Mouse (Mus musculus) MEL (cell line): ENCODE data around the gene Tex26.

ENCODE experiments used
- CTCF ChIP-seq, 3 experiments: IDR thresholded peaks in 2 of 3; conservative IDR thresholded peaks in 1 of 3; 2 replicates each; pipeline ENCODE4 v1.5.1; 2011 to 2012; ENCODE audit warnings: low read length in 3 of 3, low read depth in 2 of 3, mild to moderate bottlenecking in 2 of 3, improper control_type of control experiment in 1 of 3, inconsistent platforms in 1 of 3, mixed read lengths in 1 of 3, moderate library complexity in 1 of 3; ENCODE audit not compliant: control insufficient read depth in 1 of 3, insufficient read depth in 1 of 3, poor library complexity in 1 of 3, severe bottlenecking in 1 of 3
- MAZ ChIP-seq: IDR thresholded peaks from 2 replicates; pipeline ENCODE4 v1.6.1; 2012; ENCODE audit warnings: low read depth, mild to moderate bottlenecking, inconsistent platforms, low read length, improper control_type of control experiment
- RAD21 ChIP-seq: IDR thresholded peaks from 2 replicates; pipeline ENCODE4 v1.6.1; 2011; ENCODE audit warnings: mild to moderate bottlenecking, low read depth, low read length, improper control_type of control experiment
- SIN3A ChIP-seq: IDR thresholded peaks from 2 replicates; pipeline ENCODE4 v1.6.1; 2012; ENCODE audit warnings: low read length, improper control_type of control experiment, inconsistent platforms
- USF1 ChIP-seq: IDR thresholded peaks from 2 replicates; pipeline ENCODE4 v1.6.1; 2014; ENCODE audit warnings: low read depth, mild to moderate bottlenecking, inconsistent platforms, low read length, improper control_type of control experiment, moderate library complexity

- TF ChIP-seq SIN3A (no peak), RAD21 (no peak), CTCF (IDR thresholded peaks at IDR 0.05 in 2 of 3, conservative IDR thresholded peaks at IDR 0.05 in 1 of 3; ENCODE audit: control insufficient read depth in 1 of 3, insufficient read depth in 1 of 3, low read depth in 2 of 3, low read length in 3 of 3, poor library complexity in 1 of 3, severe bottlenecking in 1 of 3) (no peak), MAZ (no peak), USF1 (no peak)
Measured at GRCm38 (mm10) chr5:149440180-149440573, 717 bp downstream of the Tex26 start.
